Mouse (Mus musculus) testis, adult 2 months (tissue): Measurements from ENCODE around the gene Olfr350. TPM values are rescaled to one million over a fixed set of nuclear protein-coding genes. Genes with fewer than 3 reads are reported as not detected.

Experiments
- H3K27ac ChIP-seq: fragments of 200-500 bp; 2 replicates; pipeline ENCODE4 v1.5.1; 2012; ENCODE audit warnings: low read depth, low read length; ENCODE audit not compliant: control insufficient read depth, insufficient read depth
- H3K27me3 ChIP-seq: fragments of 200-500 bp; 2 replicates; pipeline ENCODE4 v1.6.1; 2012; ENCODE audit warnings: mild to moderate bottlenecking, low read length, moderate library complexity; ENCODE audit not compliant: control insufficient read depth, insufficient read depth
- H3K36me3 ChIP-seq: fragments of 200-500 bp; 2 replicates; pipeline ENCODE4 v1.6.1; 2012; ENCODE audit warnings: mild to moderate bottlenecking, low read length; ENCODE audit not compliant: control insufficient read depth, insufficient read depth
- H3K4me1 ChIP-seq: fragments of 200-500 bp; 2 replicates; pipeline ENCODE4 v1.6.1; 2012; ENCODE audit warnings: low read length; ENCODE audit not compliant: control insufficient read depth, insufficient read depth
- H3K4me3 ChIP-seq: fragments of 200-500 bp; 2 replicates; pipeline ENCODE4 v1.5.1; 2012; ENCODE audit warnings: low read depth, mild to moderate bottlenecking, low read length, moderate library complexity, mixed read lengths; ENCODE audit not compliant: control insufficient read depth
- CTCF ChIP-seq: fragments of 200-500 bp; IDR thresholded peaks from 2 replicates; pipeline ENCODE4 v1.5.1; 2012; ENCODE audit warnings: low read depth, mild to moderate bottlenecking, inconsistent platforms, low read length, moderate library complexity; ENCODE audit not compliant: control insufficient read depth, insufficient read depth, insufficient replicate concordance
- POLR2A ChIP-seq: fragments of 200-500 bp; IDR thresholded peaks from 2 replicates; pipeline ENCODE4 v1.6.1; 2012; ENCODE audit warnings: low read depth, mild to moderate bottlenecking, inconsistent platforms, low read length, moderate library complexity; ENCODE audit not compliant: control insufficient read depth
- polyA plus RNA-seq: library from polyadenylated mRNA; depleted of rRNA; stranded (reverse); fragments of >200 nt; gene quantifications from 2 replicates; pipeline ENCODE4 v1.2.3, GENCODE M21; 2012; rRNA removed

Olfr350 gene
- not detected in 2 replicates for polyA plus RNA-seq

DNA sequence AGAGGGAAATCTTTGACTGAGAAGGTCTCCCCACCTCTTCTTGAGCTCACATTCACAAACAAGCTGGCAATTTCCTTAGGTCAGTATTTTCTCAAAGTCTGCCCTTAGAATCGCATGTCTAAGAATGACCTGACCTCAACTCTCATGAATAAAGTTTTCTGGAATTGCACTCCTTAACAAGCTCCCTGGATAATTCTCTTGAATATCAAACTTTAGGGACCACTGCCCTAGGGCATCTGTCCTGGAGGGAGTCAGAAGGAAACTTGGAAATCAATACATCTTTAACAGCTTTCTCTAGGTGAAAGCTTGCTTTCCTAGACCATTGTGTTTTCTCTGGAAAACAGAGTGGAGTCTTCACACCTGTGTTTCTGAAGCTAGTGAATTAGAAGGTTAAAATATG, at the start of gene Olfr350:
Olfr350 (plus strand) TSS at position 301 of the 400 bp plus-strand sequence.
- no peaks in the 10 kb centered on the region for H3K27me3 ChIP-seq
- no peaks in the 10 kb centered on the region for H3K36me3 ChIP-seq
- H3K27ac ChIP-seq: no peak within 1 kb of the TSS
- H3K4me3 ChIP-seq: no peak within 1 kb of the TSS
- TF ChIP-seq POLR2A (no peak), CTCF (no peak)
- no peaks in the 10 kb centered on the region for H3K4me1 ChIP-seq

DNA sequence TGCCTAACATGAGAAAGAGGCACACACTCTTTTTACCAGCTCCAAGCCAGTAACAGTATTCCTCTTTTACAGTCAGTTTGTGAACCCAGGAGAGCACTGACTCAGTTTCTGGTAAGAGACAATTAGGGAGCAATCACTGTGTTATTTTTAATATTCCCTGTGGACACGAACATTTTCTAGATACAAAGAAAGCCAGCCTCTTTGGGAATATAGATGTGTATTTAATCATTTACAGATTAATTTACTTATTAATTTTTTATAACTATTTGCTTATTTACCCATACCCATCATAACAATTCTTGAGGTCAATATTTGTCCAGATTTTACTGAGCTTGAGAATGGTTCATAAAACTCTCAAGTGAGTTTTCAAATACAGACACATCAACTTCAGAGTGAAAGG, 29.2 kb upstream of the Olfr350 start, which contains the start of gene Olfr3:
Olfr3 (minus strand) TSS at position 101 of the 400 bp plus-strand sequence.
- Histone ChIP-seq H3K4me3 (no peak within 1 kb of the TSS), H3K27ac (no peak within 1 kb of the TSS), H3K4me1 (no peaks in the 10 kb centered on the region), H3K27me3 (no peaks in the 10 kb centered on the region), H3K36me3 (no peaks in the 10 kb centered on the region)
- TF ChIP-seq POLR2A (no peak), CTCF (no peak)

DNA sequence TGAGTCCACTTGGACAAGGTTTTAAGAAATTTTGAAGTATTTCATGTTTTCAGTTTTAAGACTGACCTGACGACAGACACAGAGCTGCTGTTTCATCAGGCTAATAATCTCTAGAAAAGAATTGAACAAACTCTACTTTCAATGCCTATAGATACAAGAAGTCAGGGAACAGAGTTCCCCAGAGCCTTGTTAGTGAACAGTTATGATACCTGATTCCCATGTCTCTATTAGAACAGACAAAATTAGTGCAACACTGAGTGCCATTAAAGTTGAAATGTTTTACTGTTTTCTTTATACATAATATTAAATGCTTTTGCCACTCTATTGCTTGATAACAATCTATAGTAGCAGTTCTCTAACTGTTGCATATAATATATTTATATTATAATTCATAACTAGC, 16.4 kb downstream of the Olfr350 start, which contains the start of gene Olfr351:
Olfr351 (minus strand) TSS at position 101 of the 400 bp plus-strand sequence.
- Histone ChIP-seq H3K36me3 (no peaks in the 10 kb centered on the region), H3K4me3 (no peak within 1 kb of the TSS), H3K4me1 (no peaks in the 10 kb centered on the region), H3K27ac (no peak within 1 kb of the TSS), H3K27me3 (no peaks in the 10 kb centered on the region)
- no peak for TF ChIP-seq POLR2A
- TF ChIP-seq CTCF: no peak

DNA sequence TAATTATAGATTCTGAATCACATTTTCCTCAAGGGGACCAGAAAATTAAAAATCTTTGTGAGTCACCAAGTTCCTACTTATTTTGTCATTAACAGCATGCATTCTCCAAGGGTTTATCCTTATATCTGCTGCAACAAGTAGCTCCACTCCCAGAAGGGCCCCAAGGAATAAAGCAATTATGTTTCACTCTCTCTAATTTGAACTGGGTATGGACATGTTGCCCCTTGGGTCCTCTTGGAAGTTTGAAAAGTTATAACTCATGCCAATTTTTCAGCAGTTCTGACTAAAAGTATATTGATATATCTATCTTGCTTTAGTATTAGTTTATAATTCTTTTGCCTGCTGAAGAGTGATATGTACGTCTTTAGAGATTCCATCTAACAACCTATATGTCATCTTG, 22.1 kb downstream of the Olfr350 start, which contains the start of gene Olfr352:
Olfr352 (plus strand) TSS at position 301 of the 400 bp plus-strand sequence.
- Histone ChIP-seq H3K27ac (no peak within 1 kb of the TSS), H3K4me1 (no peaks in the 10 kb centered on the region), H3K36me3 (no peaks in the 10 kb centered on the region), H3K4me3 (no peak within 1 kb of the TSS), H3K27me3 (no peaks in the 10 kb centered on the region)
- TF ChIP-seq POLR2A (no peak), CTCF (no peak)

DNA sequence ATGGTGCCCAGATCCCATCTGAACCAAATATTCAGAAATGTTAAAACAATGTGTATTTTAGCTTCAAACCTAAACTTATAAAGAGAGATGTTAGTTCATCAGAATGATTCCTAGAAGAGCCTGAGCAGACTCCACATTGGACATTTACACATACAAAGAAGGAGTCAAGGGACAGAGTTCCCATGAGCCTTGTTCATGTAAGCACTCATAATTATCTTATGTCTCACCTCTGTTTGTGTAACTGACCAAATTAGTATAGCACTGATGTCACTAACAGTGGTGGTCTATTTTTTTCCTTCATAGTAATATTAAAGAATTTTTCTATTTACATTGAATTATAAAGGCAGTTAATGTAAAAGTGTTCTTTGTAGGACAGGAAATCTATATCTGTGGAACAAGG, 46.7 kb downstream of the Olfr350 start, which contains the start of gene Olfr353:
Olfr353 (minus strand) TSS at position 101 of the 400 bp plus-strand sequence.
- Histone ChIP-seq H3K27ac (no peak within 1 kb of the TSS), H3K4me1 (no peaks in the 10 kb centered on the region), H3K36me3 (no peaks in the 10 kb centered on the region), H3K4me3 (no peak within 1 kb of the TSS), H3K27me3 (no peaks in the 10 kb centered on the region)
- TF ChIP-seq CTCF: no peak
- TF ChIP-seq POLR2A: no peak

DNA sequence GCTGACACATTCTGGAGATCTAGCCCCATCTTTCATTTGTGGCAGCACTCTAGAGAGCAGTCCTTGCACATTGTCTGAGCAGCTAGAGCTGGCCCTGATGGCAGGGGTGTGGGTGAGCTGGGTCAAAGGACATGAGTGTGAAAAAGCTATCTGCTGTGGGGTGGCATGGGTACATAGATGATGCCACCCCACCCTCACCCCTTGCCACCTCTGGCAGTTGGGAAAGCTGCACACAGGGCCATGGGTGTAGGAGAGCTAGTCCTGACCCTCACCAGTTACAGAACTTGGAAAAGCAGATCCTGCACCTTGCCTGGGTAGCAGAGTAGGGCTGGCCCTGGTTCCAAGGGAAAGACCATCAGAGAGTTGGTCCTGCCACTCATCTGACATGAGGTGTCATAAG, 51.0 kb downstream of the Olfr350 start:
- H3K36me3 ChIP-seq: no peaks in the 10 kb centered on the region
- TF ChIP-seq POLR2A (no peak), CTCF (no peak)

More for the DNA sequence above, 51.0 kb downstream of the Olfr350 start:
- no peaks in the 10 kb centered on the region for H3K27me3 ChIP-seq
- H3K4me1 ChIP-seq: no peaks in the 10 kb centered on the region
- no peak overlapping the region for H3K4me3 ChIP-seq
- H3K27ac ChIP-seq: no peak overlapping the region

Other genes starting within 250 kb of the Olfr350 start
- gene Olfr345, start 206.3 kb upstream of the Olfr350 start, polyA plus RNA-seq: not detected in 2 replicates
- gene Olfr346, start 160.5 kb upstream of the Olfr350 start, polyA plus RNA-seq: not detected in 2 replicates
- gene Olfr347, start 114.4 kb upstream of the Olfr350 start, polyA plus RNA-seq: not detected in 2 replicates
- gene Olfr348, start 62.0 kb upstream of the Olfr350 start, polyA plus RNA-seq: not detected in 2 replicates
- not detected in 2 replicates for gene Olfr50, start 55.8 kb upstream of the Olfr350 start, polyA plus RNA-seq
- not detected in 2 replicates for gene Olfr3, start 29.3 kb upstream of the Olfr350 start, polyA plus RNA-seq
- gene Olfr351, start 16.4 kb downstream of the Olfr350 start, polyA plus RNA-seq: not detected in 2 replicates
- not detected in 2 replicates for gene Olfr352, start 22.1 kb downstream of the Olfr350 start, polyA plus RNA-seq
- gene Olfr353, start 46.6 kb downstream of the Olfr350 start, polyA plus RNA-seq: not detected in 2 replicates
- not detected in 2 replicates for gene Olfr354, start 59.4 kb downstream of the Olfr350 start, polyA plus RNA-seq
- gene Olfr355, start 82.6 kb downstream of the Olfr350 start, polyA plus RNA-seq: not detected in 2 replicates
- not detected in 2 replicates for gene Olfr356, start 90.8 kb downstream of the Olfr350 start, polyA plus RNA-seq
- gene Olfr357, start 147.5 kb downstream of the Olfr350 start, polyA plus RNA-seq: 0.59 and 0.62 TPM in 2 replicates
- not detected in 2 replicates for gene Olfr358, start 163.0 kb downstream of the Olfr350 start, polyA plus RNA-seq
- not detected in 2 replicates for gene Olfr360, start 219.4 kb downstream of the Olfr350 start, polyA plus RNA-seq
- gene Olfr361, start 243.0 kb downstream of the Olfr350 start, polyA plus RNA-seq: 0.11 and 0.58 TPM in 2 replicates